Mouse (Mus musculus) CH12.LX (cell line): ENCODE measurements around the gene Btg1. TPM values are rescaled to one million over a fixed set of nuclear protein-coding genes. Genes with fewer than 3 reads are reported as not detected.

Source experiments
- DNase-seq: peaks from one replicate; pipeline ENCODE4 v3.0.0-alpha.2; 2013; ENCODE audit errors: extremely low read depth
- H3K27ac ChIP-seq: 2 replicates; pipeline ENCODE4 v1.5.1; 2012; ENCODE audit warnings: low read depth, mild to moderate bottlenecking, control low read depth, moderate library complexity; ENCODE audit not compliant: insufficient read depth
- H3K27me3 ChIP-seq: replicated peaks from 2 replicates; pipeline ENCODE3; 2012; ENCODE audit warnings: inconsistent platforms
- H3K36me3 ChIP-seq, 2 experiments: replicated peaks in 1 of 2; 2 replicates each; pipeline versions ENCODE3 to v1.6.1; 2012; ENCODE audit warnings: inconsistent platforms in 1 of 2, low read length in 1 of 2, mild to moderate bottlenecking in 1 of 2, mixed read lengths in 1 of 2, moderate library complexity in 1 of 2; ENCODE audit not compliant: control insufficient read depth in 1 of 2, insufficient read depth in 1 of 2
- H3K4me1 ChIP-seq, 2 experiments: 2 replicates each; pipeline ENCODE4 v1.6.1; 2012; ENCODE audit warnings: inconsistent platforms in 1 of 2, moderate library complexity in 1 of 2; ENCODE audit not compliant: insufficient read depth in 2 of 2, control insufficient read depth in 1 of 2
- H3K4me2 ChIP-seq: 2 replicates; pipeline ENCODE4 v1.6.1; 2012; ENCODE audit warnings: low read depth, mild to moderate bottlenecking, control low read depth; ENCODE audit not compliant: poor library complexity, insufficient read depth, severe bottlenecking
- H3K4me3 ChIP-seq, 3 experiments: fragments of 150-350 bp in 1 of 3; sonication (generic) in 1 of 3; replicated peaks in 1 of 3; 2 replicates each; pipeline versions ENCODE3 to v1.5.1; 2011 to 2012; ENCODE audit warnings: low read depth in 2 of 3, low read length in 2 of 3, mild to moderate bottlenecking in 2 of 3, moderate library complexity in 2 of 3, control low read depth in 1 of 3, improper control_type of control experiment in 1 of 3, inconsistent platforms in 1 of 3, mixed read lengths in 1 of 3; ENCODE audit not compliant: poor library complexity in 1 of 3
- H3K79me2 ChIP-seq: replicated peaks from 2 replicates; pipeline ENCODE4 v1.6.1; 2012; ENCODE audit warnings: mild to moderate bottlenecking, moderate library complexity; ENCODE audit not compliant: control insufficient read depth, poor library complexity, insufficient read depth, severe bottlenecking; ENCODE audit errors: extremely low read depth
- H3K9ac ChIP-seq: 2 replicates; pipeline ENCODE4 v1.6.1; 2012; ENCODE audit warnings: low read depth, mild to moderate bottlenecking, control low read depth, moderate library complexity; ENCODE audit not compliant: insufficient read depth
- H3K9me3 ChIP-seq: replicated peaks from 2 replicates; pipeline ENCODE3; 2012; ENCODE audit warnings: low read length, inconsistent platforms, mixed read lengths
- CHD2 ChIP-seq: IDR thresholded peaks from 2 replicates; pipeline ENCODE4 v1.6.1; 2011; ENCODE audit warnings: low read length, improper control_type of control experiment
- E2F4 ChIP-seq: IDR thresholded peaks from 2 replicates; pipeline ENCODE4 v1.6.1; 2011; ENCODE audit warnings: low read depth, low read length, improper control_type of control experiment; ENCODE audit not compliant: insufficient replicate concordance
- ELF1 ChIP-seq: IDR thresholded peaks from 2 replicates; pipeline ENCODE4 v1.6.1; 2014; ENCODE audit warnings: low read depth, mild to moderate bottlenecking, inconsistent platforms, low read length, improper control_type of control experiment
- EP300 ChIP-seq: IDR thresholded peaks from 2 replicates; pipeline ENCODE4 v1.6.1; 2011; ENCODE audit warnings: low read length, improper control_type of control experiment
- ETS1 ChIP-seq: conservative IDR thresholded peaks from 2 replicates; pipeline ENCODE4 v1.6.1; 2012; ENCODE audit warnings: low read depth, mild to moderate bottlenecking, inconsistent platforms, low read length, improper control_type of control experiment, moderate library complexity
- GABPA ChIP-seq: IDR thresholded peaks from 2 replicates; pipeline ENCODE4 v1.6.1; 2012; ENCODE audit warnings: low read depth, low read length, improper control_type of control experiment, inconsistent platforms; ENCODE audit not compliant: insufficient replicate concordance
- HCFC1 ChIP-seq: IDR thresholded peaks from 2 replicates; pipeline ENCODE4 v1.6.1; 2012; ENCODE audit warnings: low read depth, mild to moderate bottlenecking, inconsistent platforms, low read length, improper control_type of control experiment
- JUN ChIP-seq: IDR thresholded peaks from 2 replicates; pipeline ENCODE4 v1.6.1; 2011; ENCODE audit warnings: low read depth, mild to moderate bottlenecking, low read length, improper control_type of control experiment, moderate library complexity; ENCODE audit not compliant: insufficient read depth
- JUND ChIP-seq: conservative IDR thresholded peaks from 2 replicates; pipeline ENCODE4 v1.6.1; 2011; ENCODE audit warnings: low read depth, low read length, improper control_type of control experiment
- KAT2A ChIP-seq: IDR thresholded peaks from 2 replicates; pipeline ENCODE4 v1.6.1; 2012; ENCODE audit warnings: low read length, improper control_type of control experiment, inconsistent platforms; ENCODE audit not compliant: insufficient replicate concordance
- MAFK ChIP-seq: IDR thresholded peaks from 2 replicates; pipeline ENCODE4 v1.6.1; 2011; ENCODE audit warnings: low read length, improper control_type of control experiment; ENCODE audit not compliant: insufficient replicate concordance
- MAX ChIP-seq: IDR thresholded peaks from 2 replicates; pipeline ENCODE4 v1.6.1; 2011; ENCODE audit warnings: low read length, improper control_type of control experiment
- MEF2A ChIP-seq: IDR thresholded peaks from 2 replicates; pipeline ENCODE4 v1.6.1; 2014; ENCODE audit warnings: low read depth, mild to moderate bottlenecking, inconsistent platforms, low read length, improper control_type of control experiment, borderline replicate concordance
- MXI1 ChIP-seq: IDR thresholded peaks from 2 replicates; pipeline ENCODE4 v1.6.1; 2011; ENCODE audit warnings: mild to moderate bottlenecking, low read depth, low read length, improper control_type of control experiment
- MYC ChIP-seq: IDR thresholded peaks from 2 replicates; pipeline ENCODE4 v1.6.1; 2011; ENCODE audit warnings: low read depth, mild to moderate bottlenecking, improper control_type of control experiment, low read length
- NELFE ChIP-seq: IDR thresholded peaks from 2 replicates; pipeline ENCODE4 v1.6.1; 2011; ENCODE audit warnings: low read depth, low read length, improper control_type of control experiment
- NRF1 ChIP-seq: IDR thresholded peaks from 2 replicates; pipeline ENCODE4 v1.6.1; 2014; ENCODE audit warnings: low read depth, mild to moderate bottlenecking, inconsistent platforms, low read length, improper control_type of control experiment, moderate library complexity
- POLR2A ChIP-seq: IDR thresholded peaks from 2 replicates; pipeline ENCODE4 v1.6.1; 2011; ENCODE audit warnings: low read depth, mild to moderate bottlenecking, improper control_type of control experiment, low read length
- RAD21 ChIP-seq: IDR thresholded peaks from 2 replicates; pipeline ENCODE4 v1.6.1; 2011; ENCODE audit warnings: low read depth, mild to moderate bottlenecking, low read length, improper control_type of control experiment, moderate library complexity
- SMC3 ChIP-seq: IDR thresholded peaks from 2 replicates; pipeline ENCODE4 v1.6.1; 2011; ENCODE audit warnings: low read depth, low read length, improper control_type of control experiment
- TBP ChIP-seq: conservative IDR thresholded peaks from 2 replicates; pipeline ENCODE4 v1.6.1; 2011; ENCODE audit warnings: low read depth, low read length, improper control_type of control experiment
- UBTF ChIP-seq: IDR thresholded peaks from 2 replicates; pipeline ENCODE4 v1.6.1; 2012; ENCODE audit warnings: low read depth, mild to moderate bottlenecking, inconsistent platforms, low read length, improper control_type of control experiment, moderate library complexity
- USF1 ChIP-seq: IDR thresholded peaks from 2 replicates; pipeline ENCODE4 v1.6.1; 2014; ENCODE audit warnings: low read depth, mild to moderate bottlenecking, inconsistent platforms, low read length, improper control_type of control experiment
- ZKSCAN1 ChIP-seq: IDR thresholded peaks from 2 replicates; pipeline ENCODE4 v1.6.1; 2012; ENCODE audit warnings: low read depth, inconsistent platforms, low read length, improper control_type of control experiment, borderline replicate concordance
- ZMIZ1 ChIP-seq: IDR thresholded peaks from 2 replicates; pipeline ENCODE4 v1.6.1; 2012; ENCODE audit warnings: low read depth, mild to moderate bottlenecking, inconsistent platforms, low read length, improper control_type of control experiment
- dilution Hi-C: fragments of 300-500 bp; cut with MboI; formaldehyde crosslinking; loops from 2 replicates; pipeline ENCODE4 v1.14.3; 2020; ENCODE audit warnings: low sequenced_read_pairs; ENCODE audit not compliant: extremely low pct_unique_long_range_greater_than_20kb, extremely low pct_ligation_motif_present
- in situ Hi-C: fragments of 300-500 bp; cut with MboI; formaldehyde crosslinking; loops from 3 replicates; pipeline ENCODE4 v1.14.3; 2019; ENCODE audit warnings: low sequenced_read_pairs, low pct_ligation_motif_present, low pct_unique_long_range_greater_than_20kb, mixed read lengths
- polyA plus RNA-seq: library from polyadenylated mRNA; unstranded; fragments of >175 nt; gene quantifications from 2 replicates; pipeline ENCODE4 v1.2.1, GENCODE M21; 2012; ENCODE audit warnings: low read depth; ENCODE audit not compliant: insufficient read length
- total RNA-seq, 2 experiments: library from RNA; depleted of rRNA; stranded (reverse); fragments of 300-350 nt in 1 of 2; fragments of >200 nt in 1 of 2; gene quantifications; 2 replicates each; pipeline ENCODE4 v1.2.3; 2012 to 2014

Btg1 gene
- total and polyA plus RNA-seq, 3 experiments = 15.8 to 25.1 (median 20.5) TPM

GRCm38 (mm10) chr10:96625061-96625460 is 8.3 kb downstream of the Btg1 start:
- Histone ChIP-seq H3K9me3 (no peaks in the 10 kb centered on the region), H3K4me2 (no peak overlapping the region), H3K36me3 (peaks cover 3 to 52% of the 10 kb centered on the region in 2 experiments), H3K9ac (no peak overlapping the region), H3K79me2 (peaks cover 47% of the 10 kb centered on the region), H3K4me1 (peaks cover 14 to 51% of the 10 kb centered on the region in 2 experiments), H3K27ac (no peak overlapping the region), H3K4me3 (no peak overlapping the region), H3K27me3 (no peaks in the 10 kb centered on the region)
- in situ Hi-C loops = loop anchor here (10.0 to 25.0 kb wide), 3 partner anchors 100 to 537 kb away; no protein-coding TSS in a partner anchor
- DNase-seq = no peak
- dilution Hi-C loops = no loop called here
- TF ChIP-seq ETS1 (no peak), POLR2A (no peak), MAX (no peak), RAD21 (no peak), MEF2A (no peak), GABPA (no peak), ZMIZ1 (no peak), CHD2 (no peak), ELF1 (no peak), SMC3 (no peak), JUND (no peak), EP300 (no peak), MXI1 (no peak), UBTF (no peak), NRF1 (no peak), NELFE (no peak)

GRCm38 (mm10) chr10:96625682-96626081 is 8.9 kb downstream of the Btg1 start:
- H3K36me3 ChIP-seq = peaks cover 3 to 53% of the 10 kb centered on the region in 2 experiments
- H3K27ac ChIP-seq = no peak overlapping the region
- no peaks in the 10 kb centered on the region for H3K9me3 ChIP-seq
- H3K79me2 ChIP-seq = peaks cover 41% of the 10 kb centered on the region
- no peak overlapping the region; the same call in 1 of the 2 replicates for H3K4me2 ChIP-seq
- no peak for DNase-seq
- dilution Hi-C loops = no loop called here
- no peak overlapping the region for H3K4me3 ChIP-seq
- no peaks in the 10 kb centered on the region for H3K27me3 ChIP-seq
- in situ Hi-C loops = loop anchor here (10.0 to 25.0 kb wide), 3 partner anchors 99 to 537 kb away; no protein-coding TSS in a partner anchor
- H3K4me1 ChIP-seq = peaks cover 14 to 47% of the 10 kb centered on the region in 2 experiments
- no peak overlapping the region for H3K9ac ChIP-seq
- TF ChIP-seq UBTF = no peak
- TF ChIP-seq E2F4 = no peak
- TF ChIP-seq USF1 = no peak
- TF ChIP-seq JUND = no peak
- no peak for TF ChIP-seq ZMIZ1
- TF ChIP-seq ETS1 = no peak
- no peak for TF ChIP-seq MYC
- no peak for TF ChIP-seq ZKSCAN1
- TF ChIP-seq EP300 = no peak
- TF ChIP-seq HCFC1 = no peak
- TF ChIP-seq MAX = no peak
- TF ChIP-seq CHD2 = no peak
- TF ChIP-seq KAT2A = no peak
- no peak for TF ChIP-seq MXI1
- TF ChIP-seq ELF1 = no peak
- TF ChIP-seq RAD21 = no peak
- no peak for TF ChIP-seq NRF1
- no peak for TF ChIP-seq MAFK
- no peak for TF ChIP-seq JUN
- no peak for TF ChIP-seq TBP
